Mouse (Mus musculus) MEL (cell line): ENCODE measurements around the gene Sarnp. TPM values are rescaled to one million over a fixed set of nuclear protein-coding genes. Genes with fewer than 3 reads are reported as not detected.

Source experiments
- DNase-seq: peaks from one replicate; pipeline ENCODE4 v3.0.0; 2011; ENCODE audit warnings: low read depth, low spot score
- H3K27ac ChIP-seq: 2 replicates; pipeline ENCODE4 v1.5.1; 2012; ENCODE audit warnings: low read depth, mild to moderate bottlenecking, control low read depth, low read length, moderate library complexity; ENCODE audit not compliant: control insufficient read depth
- H3K27me3 ChIP-seq, 2 experiments: fragments of 150-350 bp in 1 of 2; sonication (generic) in 1 of 2; 2 replicates each; pipeline ENCODE4 v1.6.1; 2012; ENCODE audit warnings: low read length in 2 of 2, mild to moderate bottlenecking in 2 of 2, improper control_type of control experiment in 1 of 2, moderate library complexity in 1 of 2; ENCODE audit not compliant: insufficient read depth in 2 of 2, control insufficient read depth in 1 of 2
- H3K36me3 ChIP-seq, 2 experiments: 2 replicates each; pipeline ENCODE4 v1.6.1; 2012 to 2014; ENCODE audit warnings: low read length in 2 of 2, improper control_type of control experiment in 1 of 2, inconsistent platforms in 1 of 2, mild to moderate bottlenecking in 1 of 2; ENCODE audit not compliant: insufficient read depth in 2 of 2, control insufficient read depth in 1 of 2
- H3K4me1 ChIP-seq, 2 experiments: fragments of 150-350 bp in 1 of 2; sonication (generic) in 1 of 2; 2 replicates each; pipeline ENCODE4 v1.6.1; 2012; ENCODE audit warnings: low read length in 2 of 2, improper control_type of control experiment in 1 of 2, mild to moderate bottlenecking in 1 of 2; ENCODE audit not compliant: insufficient read depth in 2 of 2, control insufficient read depth in 1 of 2
- H3K4me3 ChIP-seq, 2 experiments: fragments of 150-350 bp in 1 of 2; sonication (generic) in 1 of 2; 2 replicates each; pipeline ENCODE4 v1.5.1; 2012; ENCODE audit warnings: low read depth in 2 of 2, low read length in 2 of 2, mild to moderate bottlenecking in 2 of 2, moderate library complexity in 2 of 2, control low read depth in 1 of 2, improper control_type of control experiment in 1 of 2; ENCODE audit not compliant: control insufficient read depth in 1 of 2, insufficient read depth in 1 of 2
- H3K79me2 ChIP-seq: 2 replicates; pipeline ENCODE4 v1.6.1; 2012; ENCODE audit warnings: mild to moderate bottlenecking, low read length, moderate library complexity; ENCODE audit not compliant: control insufficient read depth, poor library complexity, insufficient read depth
- H3K9ac ChIP-seq: 2 replicates; pipeline ENCODE4 v1.6.1; 2012; ENCODE audit warnings: low read depth, mild to moderate bottlenecking, control low read depth, low read length, moderate library complexity; ENCODE audit not compliant: control insufficient read depth, poor library complexity, severe bottlenecking
- H3K9me3 ChIP-seq: fragments of 150-350 bp; sonication (generic); replicated peaks from 2 replicates; pipeline ENCODE4 v1.6.1; 2012; ENCODE audit warnings: mild to moderate bottlenecking, low read length, improper control_type of control experiment, moderate library complexity; ENCODE audit not compliant: insufficient read depth
- BHLHE40 ChIP-seq: IDR thresholded peaks from 2 replicates; pipeline ENCODE4 v1.6.1; 2012; ENCODE audit warnings: low read depth, mild to moderate bottlenecking, inconsistent platforms, low read length, improper control_type of control experiment, borderline replicate concordance
- CHD1 ChIP-seq: IDR thresholded peaks from 2 replicates; pipeline ENCODE4 v1.6.1; 2012; ENCODE audit warnings: low read depth, mild to moderate bottlenecking, inconsistent platforms, low read length, improper control_type of control experiment
- CHD2 ChIP-seq: IDR thresholded peaks from 2 replicates; pipeline ENCODE4 v1.6.1; 2011; ENCODE audit warnings: low read length, improper control_type of control experiment
- CTCF ChIP-seq, 3 experiments: IDR thresholded peaks in 2 of 3; conservative IDR thresholded peaks in 1 of 3; 2 replicates each; pipeline ENCODE4 v1.5.1; 2011 to 2012; ENCODE audit warnings: low read length in 3 of 3, low read depth in 2 of 3, mild to moderate bottlenecking in 2 of 3, improper control_type of control experiment in 1 of 3, inconsistent platforms in 1 of 3, mixed read lengths in 1 of 3, moderate library complexity in 1 of 3; ENCODE audit not compliant: control insufficient read depth in 1 of 3, insufficient read depth in 1 of 3, poor library complexity in 1 of 3, severe bottlenecking in 1 of 3
- E2F4 ChIP-seq: IDR thresholded peaks from 2 replicates; pipeline ENCODE4 v1.6.1; 2011; ENCODE audit warnings: low read depth, low read length, improper control_type of control experiment, borderline replicate concordance
- ELF1 ChIP-seq: IDR thresholded peaks from 2 replicates; pipeline ENCODE4 v1.6.1; 2014; ENCODE audit warnings: low read depth, mild to moderate bottlenecking, inconsistent platforms, low read length, improper control_type of control experiment, moderate library complexity
- EP300 ChIP-seq, 2 experiments: IDR thresholded peaks; 2 replicates each; pipeline ENCODE4 v1.6.1; 2011; ENCODE audit warnings: improper control_type of control experiment in 2 of 2, low read length in 2 of 2, low read depth in 1 of 2, mild to moderate bottlenecking in 1 of 2
- GABPA ChIP-seq: IDR thresholded peaks from 2 replicates; pipeline ENCODE4 v1.6.1; 2012; ENCODE audit warnings: low read depth, mild to moderate bottlenecking, inconsistent platforms, low read length, improper control_type of control experiment, moderate library complexity
- GATA1 ChIP-seq: IDR thresholded peaks from 2 replicates; pipeline ENCODE4 v1.6.1; 2011; ENCODE audit warnings: low read depth, low read length, improper control_type of control experiment
- HCFC1 ChIP-seq: IDR thresholded peaks from 2 replicates; pipeline ENCODE4 v1.6.1; 2012; ENCODE audit warnings: low read depth, mild to moderate bottlenecking, inconsistent platforms, low read length, improper control_type of control experiment, moderate library complexity
- JUND ChIP-seq: IDR thresholded peaks from 2 replicates; pipeline ENCODE4 v1.6.1; 2011; ENCODE audit warnings: low read depth, mild to moderate bottlenecking, improper control_type of control experiment, low read length
- KAT2A ChIP-seq: conservative IDR thresholded peaks from 2 replicates; pipeline ENCODE4 v1.6.1; 2012; ENCODE audit warnings: low read depth, low read length, improper control_type of control experiment, inconsistent platforms
- MAFK ChIP-seq: IDR thresholded peaks from 2 replicates; pipeline ENCODE4 v1.6.1; 2011; ENCODE audit warnings: low read depth, mild to moderate bottlenecking, low read length, improper control_type of control experiment, borderline replicate concordance
- MAX ChIP-seq: IDR thresholded peaks from 2 replicates; pipeline ENCODE4 v1.6.1; 2011; ENCODE audit warnings: low read length, improper control_type of control experiment
- MAZ ChIP-seq: IDR thresholded peaks from 2 replicates; pipeline ENCODE4 v1.6.1; 2012; ENCODE audit warnings: low read depth, mild to moderate bottlenecking, inconsistent platforms, low read length, improper control_type of control experiment
- MEF2A ChIP-seq: IDR thresholded peaks from 2 replicates; pipeline ENCODE4 v1.6.1; 2014; ENCODE audit warnings: low read depth, mild to moderate bottlenecking, inconsistent platforms, low read length, improper control_type of control experiment; ENCODE audit not compliant: poor library complexity, insufficient replicate concordance, severe bottlenecking; ENCODE audit errors: extremely low read depth
- MXI1 ChIP-seq: IDR thresholded peaks from 2 replicates; pipeline ENCODE4 v1.6.1; 2011; ENCODE audit warnings: mild to moderate bottlenecking, low read depth, low read length, improper control_type of control experiment
- MYC ChIP-seq: IDR thresholded peaks from 2 replicates; pipeline ENCODE4 v1.6.1; 2011; ENCODE audit warnings: low read depth, mild to moderate bottlenecking, low read length, improper control_type of control experiment, moderate library complexity
- NRF1 ChIP-seq: IDR thresholded peaks from 2 replicates; pipeline ENCODE4 v1.6.1; 2014; ENCODE audit warnings: low read depth, mild to moderate bottlenecking, inconsistent platforms, low read length, improper control_type of control experiment, moderate library complexity; ENCODE audit not compliant: poor library complexity, insufficient read depth, severe bottlenecking
- POLR2A ChIP-seq, 2 experiments: IDR thresholded peaks; 2 replicates each; pipeline ENCODE4 v1.6.1; 2011 to 2012; ENCODE audit warnings: low read length in 2 of 2, mild to moderate bottlenecking in 2 of 2, control low read depth in 1 of 2, improper control_type of control experiment in 1 of 2, low read depth in 1 of 2, moderate library complexity in 1 of 2; ENCODE audit not compliant: control insufficient read depth in 1 of 2, insufficient read depth in 1 of 2, poor library complexity in 1 of 2
- POLR2AphosphoS2 ChIP-seq: IDR thresholded peaks from 2 replicates; pipeline ENCODE4 v1.6.1; 2011; ENCODE audit warnings: low read length, improper control_type of control experiment
- POLR2AphosphoS5 ChIP-seq: IDR thresholded peaks from 2 replicates; pipeline ENCODE4 v1.6.1; 2012; ENCODE audit warnings: low read depth, borderline replicate concordance, mild to moderate bottlenecking, inconsistent platforms, low read length, moderate library complexity, mixed read lengths
- RAD21 ChIP-seq: IDR thresholded peaks from 2 replicates; pipeline ENCODE4 v1.6.1; 2011; ENCODE audit warnings: mild to moderate bottlenecking, low read depth, low read length, improper control_type of control experiment
- RCOR1 ChIP-seq: IDR thresholded peaks from 2 replicates; pipeline ENCODE4 v1.6.1; 2012; ENCODE audit warnings: low read depth, mild to moderate bottlenecking, inconsistent platforms, low read length, improper control_type of control experiment
- SIN3A ChIP-seq: IDR thresholded peaks from 2 replicates; pipeline ENCODE4 v1.6.1; 2012; ENCODE audit warnings: low read length, improper control_type of control experiment, inconsistent platforms
- SMC3 ChIP-seq: IDR thresholded peaks from 2 replicates; pipeline ENCODE4 v1.6.1; 2011; ENCODE audit warnings: low read depth, low read length, improper control_type of control experiment
- TBP ChIP-seq: IDR thresholded peaks from 2 replicates; pipeline ENCODE4 v1.8.0; 2011; ENCODE audit warnings: low read depth, low read length, improper control_type of control experiment
- TCF12 ChIP-seq: IDR thresholded peaks from 2 replicates; pipeline ENCODE4 v1.6.1; 2014; ENCODE audit warnings: low read depth, mild to moderate bottlenecking, inconsistent platforms, low read length, improper control_type of control experiment, moderate library complexity
- UBTF ChIP-seq: IDR thresholded peaks from 2 replicates; pipeline ENCODE4 v1.6.1; 2012; ENCODE audit warnings: low read depth, mild to moderate bottlenecking, inconsistent platforms, low read length, improper control_type of control experiment, moderate library complexity, borderline replicate concordance; ENCODE audit not compliant: insufficient read depth
- USF1 ChIP-seq: IDR thresholded peaks from 2 replicates; pipeline ENCODE4 v1.6.1; 2014; ENCODE audit warnings: low read depth, mild to moderate bottlenecking, inconsistent platforms, low read length, improper control_type of control experiment, moderate library complexity
- ZKSCAN1 ChIP-seq: IDR thresholded peaks from 2 replicates; pipeline ENCODE4 v1.6.1; 2012; ENCODE audit warnings: low read depth, mild to moderate bottlenecking, inconsistent platforms, low read length, improper control_type of control experiment, moderate library complexity
- ZMIZ1 ChIP-seq: IDR thresholded peaks from 2 replicates; pipeline ENCODE4 v1.6.1; 2012; ENCODE audit warnings: low read depth, mild to moderate bottlenecking, inconsistent platforms, low read length, improper control_type of control experiment, moderate library complexity
- ZNF384 ChIP-seq: IDR thresholded peaks from 2 replicates; pipeline ENCODE4 v1.6.1; 2012; ENCODE audit warnings: low read depth, mild to moderate bottlenecking, inconsistent platforms, low read length, improper control_type of control experiment
- polyA plus RNA-seq, 2 experiments: library from polyadenylated mRNA; stranded (reverse) in 1 of 2; unstranded in 1 of 2; fragments of >175 nt in 1 of 2; fragments of >200 nt in 1 of 2; gene quantifications; 2 replicates each; pipeline versions ENCODE4 v1.2.1 to v1.2.4; 2012; ENCODE audit warnings: low replicate concordance in 2 of 2, low read depth in 1 of 2; ENCODE audit not compliant: insufficient read length in 2 of 2, insufficient read depth in 1 of 2, missing spikeins in 1 of 2
- total RNA-seq: library from RNA; depleted of rRNA; stranded (reverse); fragments of 300-350 nt; gene quantifications from 2 replicates; pipeline ENCODE4 v1.2.3, GENCODE M21; 2012

Gene Sarnp
- total and polyA plus RNA-seq, 3 experiments, result 103 to 1,007 (median 189) TPM

GRCm38 (mm10) chr10:128839434-128839833, 22.3 kb downstream of the Sarnp start (continued):
- TF ChIP-seq ELF1 (no peak), BHLHE40 (no peak), CTCF (IDR thresholded peaks at IDR 0.05 in 2 of 3, conservative IDR thresholded peaks at IDR 0.05 in 1 of 3; ENCODE audit: control insufficient read depth in 1 of 3, insufficient read depth in 1 of 3, low read depth in 2 of 3, low read length in 3 of 3, poor library complexity in 1 of 3, severe bottlenecking in 1 of 3) (no peak), ZKSCAN1 (no peak), USF1 (no peak), HCFC1 (no peak), KAT2A (no peak), TBP (0 out of 2 replicates have a peak, but pooled peaks have one; percentile 28), POLR2AphosphoS5 (no peak), EP300 (IDR thresholded peaks at IDR 0.05; ENCODE audit: low read depth in 1 of 2, low read length in 2 of 2) (peak; percentile 65), UBTF (no peak)
- TF ChIP-seq, all 39 proteins: peak for 6

GRCm38 (mm10) chr10:128840612-128841011, 23.5 kb downstream of the Sarnp start:
- H3K4me3 ChIP-seq, result no peak overlapping the region
- H3K36me3 ChIP-seq, result peaks cover 29 to 38% of the 10 kb centered on the region in 2 experiments
- H3K27me3 ChIP-seq, result no peaks in the 10 kb centered on the region
- H3K79me2 ChIP-seq, result 0 out of 2 replicates have a peak, but pooled peaks cover 4% of the 10 kb centered on the region
- H3K9ac ChIP-seq, result no peak overlapping the region
- no peak overlapping the region for H3K27ac ChIP-seq
- H3K9me3 ChIP-seq, result no peaks in the 10 kb centered on the region
- DNase-seq, result peak; percentile 38
- H3K4me1 ChIP-seq, result peaks cover 15 to 23% of the 10 kb centered on the region in 2 experiments
- TF ChIP-seq TBP (no peak), SIN3A (0 out of 2 replicates have a peak, but pooled peaks have one; percentile 19), MAFK (no peak), POLR2AphosphoS5 (no peak), UBTF (no peak), POLR2AphosphoS2 (no peak), JUND (no peak), MAX (no peak), POLR2A (IDR thresholded peaks at IDR 0.05; ENCODE audit: control insufficient read depth in 1 of 2, insufficient read depth in 1 of 2, low read depth in 1 of 2, low read length in 2 of 2, poor library complexity in 1 of 2) (no peak), SMC3 (no peak), RCOR1 (no peak), ZNF384 (no peak), MEF2A (no peak), ZMIZ1 (no peak), KAT2A (no peak), CTCF (IDR thresholded peaks at IDR 0.05 in 2 of 3, conservative IDR thresholded peaks at IDR 0.05 in 1 of 3; ENCODE audit: control insufficient read depth in 1 of 3, insufficient read depth in 1 of 3, low read depth in 2 of 3, low read length in 3 of 3, poor library complexity in 1 of 3, severe bottlenecking in 1 of 3) (no peak), TCF12 (peak; percentile 84), NRF1 (no peak), USF1 (no peak), MXI1 (no peak), EP300 (IDR thresholded peaks at IDR 0.05; ENCODE audit: low read depth in 1 of 2, low read length in 2 of 2) (peak; percentile 75 to 81; a peak in 3 of 4 replicates), ZKSCAN1 (no peak), RAD21 (no peak), HCFC1 (no peak), MYC (no peak), MAZ (no peak), ELF1 (no peak), CHD2 (no peak), CHD1 (no peak), GATA1 (peak; percentile 80), E2F4 (no peak), GABPA (no peak)
